Mouse (Mus musculus) layer of hippocampus, adult 9-10 months (tissue): Measurements from ENCODE around the gene Irf7.

ENCODE experiments used
- DNase-seq: peaks from one replicate; pipeline ENCODE4 v3.0.0; 2022; ENCODE audit warnings: low spot score

Irf7 gene

GRCm38 (mm10) chr7:141219558-141220099 is 46.7 kb downstream of the Irf7 start:
- no peak for DNase-seq

DNA sequence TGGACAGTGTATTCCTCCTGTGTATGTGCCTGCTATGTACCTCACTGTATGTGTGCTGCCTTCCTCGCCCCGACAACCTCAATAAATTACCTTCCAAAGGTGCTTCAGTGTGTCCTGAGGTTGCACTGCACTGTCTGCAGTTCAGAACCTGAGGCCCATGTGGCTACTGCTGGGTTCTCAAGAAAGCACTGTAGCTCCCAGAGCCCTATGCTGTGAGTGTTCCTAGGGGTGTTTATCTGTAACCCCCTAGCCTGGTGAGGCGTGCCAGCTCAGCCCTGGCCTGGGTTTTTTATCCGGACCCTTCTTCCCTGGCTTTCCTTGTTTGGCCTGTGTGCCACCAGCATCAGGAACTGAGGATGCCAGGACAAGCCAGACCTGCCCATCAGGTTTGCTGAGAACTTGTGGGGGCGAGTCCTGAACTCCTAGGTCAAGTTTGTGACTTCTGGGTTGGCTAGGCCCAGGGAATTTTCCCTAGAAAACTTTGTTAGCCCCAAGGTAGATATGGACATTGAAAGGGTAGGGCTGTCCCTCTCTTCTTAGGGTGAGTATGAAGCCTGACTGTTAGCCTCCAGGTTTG is 47.6 kb downstream of the Irf7 start:
- no peak for DNase-seq

DNA sequence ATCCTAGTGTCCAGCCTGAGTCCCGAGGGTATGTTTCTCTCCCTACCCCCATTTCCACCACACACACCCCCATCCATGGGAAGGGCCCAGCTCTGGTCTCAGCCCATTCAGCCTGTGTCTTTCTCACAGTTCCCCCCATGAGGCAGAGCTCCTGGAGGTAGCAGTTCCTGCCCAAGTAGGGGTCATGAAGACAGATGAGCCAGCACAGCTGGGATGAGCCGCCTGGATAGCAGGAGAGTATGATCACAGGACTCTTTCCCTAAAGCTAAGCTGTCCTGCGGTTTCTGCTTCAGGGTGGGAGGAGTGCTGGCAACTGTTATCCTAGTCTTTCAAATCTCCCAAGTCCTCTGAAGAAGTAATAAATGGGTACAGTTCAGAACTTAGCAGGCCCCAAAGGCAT is 48.1 kb downstream of the Irf7 start:
- no peak for DNase-seq

DNA sequence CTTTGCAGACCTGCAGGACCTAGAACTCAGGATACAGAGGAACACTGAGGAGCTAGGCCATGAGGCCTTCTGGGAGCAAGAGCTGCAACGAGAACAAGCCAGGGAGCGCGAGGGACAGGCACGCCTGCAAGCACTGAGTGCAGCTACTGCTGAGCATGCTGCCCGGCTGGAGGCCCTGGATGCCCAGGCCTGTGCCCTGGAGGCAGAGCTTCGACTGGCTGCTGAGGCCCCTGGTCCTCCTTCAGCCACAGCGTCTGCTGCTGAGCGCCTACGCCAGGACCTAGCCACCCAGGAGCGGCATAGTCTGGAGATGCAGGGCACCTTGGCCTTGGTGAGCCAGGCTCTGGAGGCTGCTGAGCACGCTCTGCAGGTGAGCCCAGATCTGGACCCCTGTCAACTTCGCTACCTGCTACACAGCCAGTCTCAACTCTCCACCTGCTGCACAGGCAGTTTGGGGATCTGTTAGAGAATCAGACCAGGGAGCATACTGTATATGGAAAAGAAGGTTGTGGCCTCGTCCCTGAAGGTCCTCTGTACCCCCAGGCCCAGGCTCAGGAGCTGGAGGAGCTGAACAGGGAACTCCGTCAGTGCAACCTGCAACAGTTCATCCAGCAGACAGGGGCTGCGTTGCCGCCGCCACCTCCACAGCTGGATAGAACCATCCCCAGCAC is 48.8 kb downstream of the Irf7 start:
- DNase-seq: no peak

- no peak for DNase-seq
Measured at GRCm38 (mm10) chr7:141216894-141217293, 49.4 kb downstream of the Irf7 start.

- DNase-seq: no peak
Measured at GRCm38 (mm10) chr7:141215880-141216733, 50.2 kb downstream of the Irf7 start.

- peak; percentile 59 for DNase-seq
Measured at GRCm38 (mm10) chr7:141215101-141215879, 51.0 kb downstream of the Irf7 start, which contains the start of gene Rassf7. Gene Rassf7, plus strand, starts transcription at chr7:141215860.

DNA sequence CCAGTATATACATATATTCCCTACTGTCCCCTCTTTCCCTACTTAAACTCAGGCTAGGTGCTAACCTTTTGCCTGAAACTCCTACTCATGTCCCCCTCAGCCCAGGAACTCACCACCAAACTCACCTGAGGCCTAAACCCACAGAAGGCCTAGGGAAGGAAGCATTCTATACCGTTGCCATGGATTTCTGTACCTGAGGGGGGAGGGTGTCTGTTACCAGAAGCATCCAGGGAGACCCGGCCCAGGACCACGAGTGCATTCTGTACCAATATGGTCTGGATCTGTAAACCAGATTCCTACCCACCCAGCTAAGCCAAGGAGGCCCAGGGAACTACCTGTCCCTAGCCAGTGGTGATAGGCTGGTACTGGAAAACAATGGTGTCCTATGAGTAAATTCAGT is 52.0 kb downstream of the Irf7 start:
- DNase-seq: no peak

DNA sequence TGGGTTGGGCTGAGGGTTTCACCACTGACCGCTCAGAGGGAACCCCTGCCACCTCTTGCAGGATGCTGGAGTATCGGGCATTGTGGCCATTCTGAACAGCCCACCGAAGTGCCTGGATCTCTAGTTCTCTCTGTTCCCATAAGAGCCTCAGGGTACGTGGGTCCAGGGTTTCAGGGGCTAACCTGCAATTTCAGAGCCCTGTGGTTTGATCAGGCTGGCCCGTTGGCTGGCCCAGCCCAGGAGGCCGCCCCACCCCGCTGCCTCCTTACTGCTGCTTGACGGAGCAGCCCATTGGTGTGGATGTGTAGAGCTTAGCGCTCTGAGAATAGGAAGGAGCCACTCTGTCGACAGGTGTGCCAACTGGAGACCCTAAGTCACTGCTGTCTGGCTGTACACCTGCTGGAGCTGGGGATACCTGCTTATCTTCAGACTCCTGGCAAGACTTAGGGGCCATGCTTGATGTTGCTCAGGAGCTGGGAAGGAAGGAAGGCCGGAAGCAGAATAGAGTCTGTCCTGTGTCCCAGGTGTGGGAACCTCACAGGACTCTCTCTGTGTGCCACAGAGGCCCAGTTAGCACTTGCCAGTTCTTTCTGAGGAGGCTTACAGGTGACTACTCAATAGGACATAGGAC is 52.6 kb downstream of the Irf7 start, which contains the start of gene Lmntd2:
Gene Lmntd2 (minus strand): TSS at position 476 of the 631 bp plus-strand sequence.
- no peak for DNase-seq

DNA sequence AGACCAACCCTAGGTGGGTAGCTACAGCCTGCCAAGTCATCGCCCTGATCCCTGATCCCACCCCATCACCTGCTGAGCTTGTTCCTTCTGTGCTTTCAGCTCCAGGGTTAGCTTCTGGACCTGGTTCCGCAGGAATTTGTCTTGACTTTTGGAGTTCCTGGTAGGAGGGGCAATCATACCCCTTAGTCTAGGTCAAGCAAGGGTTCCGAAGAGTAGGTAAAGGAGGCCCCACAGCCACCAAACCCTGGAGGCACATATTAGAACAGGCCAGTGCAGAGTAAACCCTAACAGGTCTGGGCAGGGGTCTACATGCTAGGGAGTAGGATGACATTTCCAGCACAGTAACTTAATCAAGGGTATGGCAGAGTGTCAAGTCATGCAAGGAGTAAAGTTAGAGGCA is 53.1 kb downstream of the Irf7 start:
- no peak for DNase-seq
